Mouse (Mus musculus): ENCODE measurements around the gene Limch1. TPM values are rescaled to one million over a fixed set of nuclear protein-coding genes. Genes with fewer than 3 reads are reported as not detected.

Gene Limch1
- total RNA-seq, 1 experiment from 2014 or later = 127 TPM

- DNase-seq = no peak
These were observed 312.2 kb downstream of the Limch1 start for GRCm38 (mm10) chr5:67057803-67058202.

DNA sequence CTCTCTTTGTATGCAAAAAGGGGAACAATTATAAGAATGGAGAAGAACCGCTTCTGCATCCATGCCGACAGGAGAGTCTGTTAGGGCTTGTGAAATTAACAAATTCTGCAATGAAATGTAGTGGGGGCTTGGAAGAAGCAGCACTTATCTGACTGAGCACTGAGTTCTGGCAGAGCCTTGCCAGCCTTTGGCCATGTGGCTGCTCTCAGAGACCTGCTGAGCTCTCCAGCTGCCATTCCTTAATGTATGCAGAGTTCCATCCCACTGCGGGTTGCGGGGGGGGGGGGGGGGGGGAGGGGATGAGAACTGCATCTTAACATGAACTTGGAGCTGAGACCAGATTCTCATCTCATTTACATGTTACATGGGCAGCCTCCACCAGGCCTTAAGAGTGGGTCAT lies 314.9 kb downstream of the Limch1 start:
- DNase-seq = no peak

DNA sequence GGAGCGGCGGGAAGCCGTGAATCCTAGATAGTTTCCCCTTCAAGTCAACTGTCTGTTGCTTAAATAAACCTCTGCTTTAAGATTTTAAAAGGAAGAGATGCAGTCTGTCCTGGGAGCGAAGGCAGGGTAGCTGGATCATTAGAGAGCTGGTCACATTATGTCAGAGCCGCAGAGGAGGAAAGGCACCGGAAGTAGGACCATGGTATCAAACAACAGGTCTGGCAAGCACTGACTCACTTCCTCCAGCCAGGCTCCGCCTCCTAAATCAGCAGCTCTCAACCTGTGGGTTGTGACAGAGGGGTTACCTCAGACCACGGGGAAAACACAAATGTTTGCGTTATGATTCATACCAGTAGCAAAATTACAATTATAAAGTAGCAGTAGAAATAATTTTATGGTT lies 318.0 kb downstream of the Limch1 start:
- no peak for DNase-seq

GRCm38 (mm10) chr5:67083117-67083516 lies 337.5 kb downstream of the Limch1 start:
- no peak for DNase-seq

DNA sequence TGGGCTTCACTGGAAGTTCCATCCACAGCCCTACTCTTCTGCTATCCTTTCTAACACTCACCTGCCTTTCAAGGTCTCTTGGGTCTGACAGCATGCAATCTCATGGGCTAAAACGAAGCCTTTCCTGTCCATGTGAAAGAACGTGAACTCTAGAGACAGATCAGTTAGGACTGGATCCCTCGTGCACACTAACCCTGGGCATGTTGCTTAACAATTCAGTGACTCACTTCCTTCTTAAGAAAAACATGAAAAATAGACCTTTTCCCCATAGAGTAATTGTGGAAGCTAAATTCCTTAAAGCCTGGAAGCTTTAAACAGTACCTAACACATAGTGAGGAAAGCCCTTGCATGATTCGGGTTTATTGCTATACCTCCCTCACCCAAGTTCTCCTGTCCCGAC lies 345.2 kb downstream of the Limch1 start:
- DNase-seq = no peak

DNA sequence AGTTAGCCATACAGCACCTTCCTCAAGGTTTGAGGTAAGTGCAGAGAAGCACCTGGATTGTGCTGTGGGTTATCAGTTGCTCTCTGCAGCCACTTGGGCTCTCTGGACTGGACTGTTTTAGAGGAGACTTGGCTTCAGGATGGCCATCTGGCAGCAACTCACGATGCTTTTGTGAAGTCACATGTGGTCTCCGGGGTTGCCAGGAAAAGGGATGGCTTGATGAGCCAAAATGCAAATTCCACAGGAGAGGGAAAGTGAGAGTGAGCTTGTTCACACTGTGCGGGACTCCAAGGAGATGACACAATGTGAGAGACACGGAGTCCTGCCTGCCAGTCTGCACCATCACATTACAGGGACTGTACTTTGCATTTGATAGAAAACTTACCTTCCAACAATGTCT lies 346.1 kb downstream of the Limch1 start:
- no peak for DNase-seq

DNA sequence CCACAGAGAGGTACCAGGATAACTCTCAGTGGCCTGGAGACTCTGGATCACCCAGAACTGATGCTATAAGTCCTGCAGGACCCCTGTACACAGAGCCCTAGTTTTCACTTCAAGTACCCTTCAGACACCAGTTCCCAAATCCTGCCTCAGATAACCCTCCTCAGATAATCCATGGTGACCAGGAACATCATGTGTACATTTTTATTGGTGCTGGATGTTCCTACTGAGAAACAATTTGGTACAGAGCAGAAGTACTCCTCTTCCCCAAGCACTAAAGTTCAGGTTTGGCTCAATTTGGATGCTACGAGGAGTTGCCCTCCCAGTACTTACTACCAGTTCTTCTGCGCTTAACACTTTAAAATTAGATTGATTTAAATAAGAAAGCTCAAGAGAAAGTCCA lies 348.4 kb downstream of the Limch1 start:
- no peak for DNase-seq

DNA sequence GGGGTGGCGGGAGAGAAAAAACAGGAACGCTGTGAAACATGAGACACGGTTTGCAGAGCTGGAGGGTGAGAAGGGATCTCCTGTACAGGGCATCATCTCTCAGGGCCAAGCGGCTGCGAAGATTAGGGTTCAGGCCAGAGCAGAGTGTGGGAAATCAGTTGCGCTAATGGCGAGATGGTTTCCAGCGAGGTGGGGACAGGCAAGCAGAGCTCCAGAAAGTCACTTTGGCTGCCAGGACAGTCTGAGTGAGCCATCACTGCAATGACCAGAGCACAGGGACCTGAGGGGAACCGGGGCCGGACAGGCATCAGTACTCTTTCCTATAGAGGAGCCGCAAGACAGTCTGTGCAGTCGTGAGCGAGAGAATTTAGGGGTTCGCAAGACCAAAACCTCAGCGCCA lies 349.5 kb downstream of the Limch1 start:
- DNase-seq = no peak

DNA sequence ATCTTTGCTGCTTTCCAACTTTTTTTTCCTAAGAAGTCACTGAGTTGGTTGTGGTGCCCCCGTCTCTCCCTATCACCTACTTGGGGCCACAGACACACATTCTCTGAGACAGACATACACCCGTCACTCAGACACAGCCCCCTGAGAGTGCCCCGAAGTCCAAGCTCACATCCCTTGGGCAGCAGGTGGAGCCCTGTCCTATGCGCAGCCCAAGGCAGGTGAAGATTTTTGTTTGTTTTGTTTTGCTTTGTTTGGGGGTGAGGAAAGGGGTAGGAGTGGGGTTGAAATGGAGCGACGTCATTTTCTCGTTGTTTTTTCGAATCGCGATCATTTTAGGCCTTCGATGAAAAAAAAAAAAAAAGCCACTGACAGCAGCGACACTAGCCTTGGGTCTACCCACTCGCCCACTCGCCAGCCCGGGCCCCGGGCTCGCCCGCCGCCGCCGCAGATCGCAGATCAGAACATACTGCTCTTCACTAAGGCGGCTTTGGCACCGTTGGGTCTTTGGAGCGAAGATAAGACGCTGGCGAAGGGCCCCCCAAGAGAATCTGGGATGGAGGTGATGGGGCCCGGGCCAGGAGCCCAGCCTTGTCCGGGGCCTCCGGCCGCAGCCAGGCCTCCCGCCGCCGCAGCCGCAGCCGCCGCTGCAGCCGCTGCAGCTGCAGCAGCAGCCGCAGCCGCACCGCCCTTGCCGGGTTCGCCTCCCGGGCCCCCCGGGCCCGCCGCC lies 350.2 kb downstream of the Limch1 start:
- DNase-seq = no peak

- peak; percentile 37 for DNase-seq
These were observed 350.7 kb downstream of the Limch1 start for GRCm38 (mm10) chr5:67096378-67096771.

DNA sequence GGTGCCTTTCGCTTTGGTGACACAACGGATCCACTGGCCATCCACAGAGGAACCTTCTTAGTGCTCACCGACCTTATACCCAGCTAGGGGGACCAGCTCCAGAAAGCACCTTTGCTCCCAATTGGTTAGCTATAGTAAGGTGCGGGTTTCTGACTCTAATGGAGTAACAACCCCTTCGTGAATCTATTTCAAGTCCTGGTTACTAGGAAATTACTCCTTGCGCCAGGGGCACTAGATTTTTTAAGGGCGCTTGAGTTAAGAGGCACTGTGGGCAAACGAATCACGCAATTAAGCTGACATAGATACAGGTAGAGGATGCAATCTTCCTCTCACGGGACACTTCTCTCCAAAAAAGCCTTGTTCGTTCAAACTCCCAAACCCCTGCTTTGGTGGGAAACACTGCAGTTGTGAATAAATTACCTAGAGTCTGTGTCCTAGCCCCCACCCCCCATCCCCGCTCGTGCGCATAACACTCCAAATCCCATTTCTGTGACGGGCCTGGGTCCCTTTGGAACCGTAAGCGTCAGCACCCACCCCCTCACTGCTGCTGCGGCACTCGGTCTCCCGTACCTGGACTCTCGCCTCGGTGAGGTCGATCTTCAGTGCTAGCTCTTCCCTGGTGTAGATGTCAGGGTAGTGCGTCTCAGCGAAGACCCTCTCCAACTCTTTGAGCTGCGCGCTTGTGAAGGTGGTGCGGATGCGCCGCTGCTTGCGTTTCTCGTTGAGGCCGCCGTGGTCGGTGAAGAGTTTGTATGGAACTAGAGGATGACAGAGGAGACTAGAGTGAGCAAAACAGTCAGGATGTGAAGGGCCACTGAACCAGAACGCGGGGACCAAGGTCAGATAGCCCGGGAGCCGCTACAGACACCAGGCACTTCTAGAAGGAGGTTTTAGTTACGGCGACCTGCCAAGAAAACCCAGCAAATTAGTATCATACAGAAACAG lies 351.8 kb downstream of the Limch1 start:
- no peak for DNase-seq

DNA sequence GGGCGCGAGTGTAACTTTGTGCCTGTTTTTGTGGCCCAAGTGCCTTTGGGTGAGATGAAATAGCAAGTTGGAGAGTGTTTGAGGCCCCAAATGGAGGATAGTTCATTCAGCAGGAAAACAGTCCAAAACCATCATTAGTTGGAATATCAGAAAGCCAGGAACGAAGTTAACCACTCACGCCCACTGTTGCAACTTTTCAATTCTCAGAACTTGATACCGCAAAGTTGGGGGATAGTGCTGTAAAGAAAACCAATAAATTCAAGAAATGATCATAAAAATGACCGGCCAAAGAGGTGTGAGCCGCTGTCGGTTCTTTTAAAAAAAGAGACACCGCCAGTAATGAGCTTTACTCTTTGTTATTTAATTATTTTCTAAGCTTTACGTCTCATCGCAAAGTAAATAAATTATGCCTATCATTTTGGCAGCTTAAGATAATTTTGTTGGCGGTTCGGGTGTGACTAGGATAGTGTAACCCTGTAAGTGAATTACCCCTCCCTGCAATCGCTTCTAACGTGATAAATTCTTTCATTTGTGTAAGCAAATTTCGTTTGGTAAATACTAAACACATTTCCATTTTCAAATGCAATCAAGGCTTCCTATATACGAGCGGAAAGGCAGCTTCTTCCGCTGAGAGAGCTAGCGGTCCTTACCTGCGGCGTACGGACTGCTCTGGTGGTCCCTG lies 352.6 kb downstream of the Limch1 start:
- no peak for DNase-seq

DNA sequence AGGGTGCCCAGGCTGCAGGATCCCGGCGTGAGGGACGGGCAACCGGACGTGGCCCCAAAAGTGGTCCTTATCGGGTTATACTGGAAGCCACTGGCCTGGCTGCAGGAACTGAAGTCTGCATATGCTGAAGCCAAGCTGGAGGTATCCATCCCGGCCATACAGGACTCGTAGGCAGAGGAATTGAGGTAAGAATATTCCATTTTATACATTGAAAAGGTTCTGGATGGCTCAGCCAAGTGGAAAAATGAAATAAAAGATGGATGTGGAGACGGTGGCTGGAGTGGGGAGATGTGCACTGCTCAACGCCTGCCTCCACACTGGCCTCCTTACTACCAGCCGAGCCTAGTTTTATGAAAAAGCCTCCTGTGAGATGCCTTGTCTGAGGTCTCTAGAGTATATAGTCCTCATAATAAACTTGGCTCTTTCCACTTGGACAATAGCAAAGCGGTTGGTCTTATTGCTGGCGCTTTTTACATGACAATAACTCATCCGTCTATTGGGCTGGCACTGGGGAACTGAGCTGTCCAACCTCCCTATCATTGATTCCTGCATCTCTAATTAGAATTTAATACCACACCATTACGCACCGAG lies 353.2 kb downstream of the Limch1 start, which contains the start of gene Phox2b:
TSS of gene Phox2b (minus strand) at position 569 of the 591 bp plus-strand sequence.
- DNase-seq = no peak

GRCm38 (mm10) chr5:67099393-67100271 lies 354.0 kb downstream of the Limch1 start:
- DNase-seq = no peak

- no peak for DNase-seq
These were observed 355.2 kb downstream of the Limch1 start for GRCm38 (mm10) chr5:67100564-67101394.

DNA sequence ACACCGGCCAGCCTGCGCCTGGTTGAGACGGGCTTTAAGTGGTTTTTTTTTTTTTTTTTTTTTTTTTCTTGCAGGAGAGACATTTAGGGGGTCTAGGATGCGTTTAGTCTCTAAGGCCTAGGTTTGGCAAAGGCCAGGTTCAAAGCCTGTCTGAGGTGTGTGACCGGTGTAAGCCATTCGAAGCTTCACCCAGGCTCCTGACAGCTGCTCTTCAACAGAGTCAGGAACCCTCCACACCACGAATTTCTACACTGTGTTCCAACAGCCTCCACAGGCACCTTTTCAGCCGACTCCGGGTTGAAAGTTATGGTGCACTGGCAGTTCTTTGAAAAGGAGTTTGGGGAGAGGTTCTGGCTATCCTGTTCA lies 355.8 kb downstream of the Limch1 start:
- DNase-seq = no peak

DNA sequence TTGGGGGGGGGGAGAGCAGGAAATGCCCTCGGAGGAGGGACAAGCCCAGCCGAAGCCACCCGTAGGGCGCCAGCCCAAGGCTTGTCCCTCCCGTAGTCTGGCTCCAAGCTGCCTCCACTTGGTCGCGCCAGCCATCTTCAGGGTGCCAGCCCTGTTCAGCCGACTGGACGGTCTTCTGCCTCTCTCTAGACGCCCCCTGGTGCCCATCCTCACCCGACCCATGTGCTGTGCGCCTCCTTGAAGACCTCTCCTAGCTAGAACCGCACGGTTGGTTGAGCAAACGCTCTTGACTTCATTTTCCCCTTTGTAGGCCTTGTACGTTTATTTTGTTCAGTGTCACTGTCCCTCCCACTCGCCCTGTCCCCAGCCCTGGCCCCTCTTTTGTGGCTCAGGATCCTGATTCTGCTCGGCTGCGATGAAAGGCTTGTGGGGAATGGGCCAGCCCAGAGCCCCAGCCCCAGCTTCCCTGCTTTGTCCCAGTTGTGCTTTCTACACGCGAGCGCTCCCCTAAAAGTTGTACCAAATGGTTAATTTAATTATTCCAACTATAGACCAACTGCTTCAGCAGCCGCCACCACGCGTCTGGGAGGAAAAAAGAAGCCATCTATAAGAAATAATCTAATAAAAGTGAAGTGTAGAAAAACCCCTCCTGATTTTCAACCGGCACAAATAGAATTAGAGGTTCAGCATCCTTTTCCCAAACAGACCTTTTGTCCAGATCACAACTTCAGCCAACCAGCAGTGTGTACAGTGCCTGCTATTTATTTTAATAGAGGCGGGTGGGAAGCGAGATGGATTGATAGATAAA lies 356.4 kb downstream of the Limch1 start:
- no peak for DNase-seq

DNA sequence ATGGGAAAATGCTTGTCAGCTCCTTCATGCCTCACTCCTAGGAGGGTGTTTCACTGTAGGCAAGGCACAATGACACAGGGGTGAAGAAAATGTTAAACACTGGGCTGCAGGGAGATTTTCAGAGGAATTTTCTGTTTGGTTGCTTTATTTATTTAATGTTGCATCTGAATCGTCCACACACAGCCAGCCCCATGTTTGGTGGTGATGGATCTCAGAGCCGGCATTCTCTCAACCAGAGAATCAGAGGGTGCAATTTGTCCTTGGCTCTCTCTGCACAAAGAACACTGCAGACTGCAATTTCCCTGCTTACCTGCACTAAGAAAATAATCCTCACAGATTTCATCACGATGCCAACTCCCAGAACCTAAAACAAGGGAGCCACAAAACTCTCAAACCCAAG lies 357.4 kb downstream of the Limch1 start:
- no peak for DNase-seq

GRCm38 (mm10) chr5:67106261-67106660 lies 360.6 kb downstream of the Limch1 start:
- DNase-seq = no peak

Data from adrenal gland, postnatal 25 days (tissue).